Mouse (Mus musculus) heart, embryonic 15.5 days (tissue): ENCODE measurements around the gene Neurod2. TPM values are rescaled to one million over a fixed set of nuclear protein-coding genes. Genes with fewer than 3 reads are reported as not detected.

Source experiments
- ATAC-seq: fragments of 200-750 bp; cut with Nextera tagmentation; replicated peaks from 2 replicates; pipeline ENCODE4 v1.8.0; 2017; ENCODE audit warnings: low read depth, moderate TSS enrichment; ENCODE audit not compliant: insufficient number of reproducible peaks, insufficient read depth, low FRiP score
- H3K27ac ChIP-seq: fragments of 300-500 bp; sonication (generic); 2 replicates; pipeline ENCODE4 v1.5.1; 2015; ENCODE audit warnings: mild to moderate bottlenecking, inconsistent platforms
- H3K27me3 ChIP-seq: fragments of 300-500 bp; sonication (generic); 2 replicates; pipeline ENCODE4 v1.6.1; 2015; ENCODE audit warnings: inconsistent platforms
- H3K36me3 ChIP-seq: fragments of 300-500 bp; sonication (generic); 2 replicates; pipeline ENCODE4 v1.6.1; 2015; ENCODE audit warnings: mild to moderate bottlenecking, inconsistent platforms
- H3K4me1 ChIP-seq: fragments of 300-500 bp; sonication (generic); replicated peaks from 2 replicates; pipeline ENCODE4 v1.6.1; 2015; ENCODE audit warnings: inconsistent platforms
- H3K4me2 ChIP-seq: fragments of 300-500 bp; sonication (generic); 2 replicates; pipeline ENCODE4 v1.6.1; 2015; ENCODE audit warnings: inconsistent platforms, mild to moderate bottlenecking, moderate library complexity
- H3K4me3 ChIP-seq: fragments of 300-500 bp; sonication (generic); 2 replicates; pipeline ENCODE4 v1.5.1; 2015; ENCODE audit warnings: mild to moderate bottlenecking, inconsistent platforms
- H3K9ac ChIP-seq: fragments of 300-500 bp; sonication (generic); 2 replicates; pipeline ENCODE4 v1.6.1; 2015; ENCODE audit warnings: mild to moderate bottlenecking, inconsistent platforms
- H3K9me3 ChIP-seq: fragments of 300-500 bp; sonication (generic); replicated peaks from 2 replicates; pipeline ENCODE4 v1.6.1; 2016; ENCODE audit warnings: inconsistent platforms
- WGBS: fragments of 180-500 bp; shearing (Covaris S2); methylation state at CpG from one replicate; pipeline ENCODE4 v1.1.7; 2015; ENCODE audit warnings: mixed read lengths; 5-methylcytosine and 5-hydroxymethylcytosine counted together
- polyA plus RNA-seq: library from polyadenylated mRNA; unstranded; fragments of >200 nt; fragmentation: Nextera tagmentation; extraction: Ambion mirVana; gene quantifications from 2 replicates; pipeline ENCODE4 v1.2.1, GENCODE M21; 2015

Gene Neurod2
- polyA plus RNA-seq, 1 experiment from 2014 or later: not detected

DNA sequence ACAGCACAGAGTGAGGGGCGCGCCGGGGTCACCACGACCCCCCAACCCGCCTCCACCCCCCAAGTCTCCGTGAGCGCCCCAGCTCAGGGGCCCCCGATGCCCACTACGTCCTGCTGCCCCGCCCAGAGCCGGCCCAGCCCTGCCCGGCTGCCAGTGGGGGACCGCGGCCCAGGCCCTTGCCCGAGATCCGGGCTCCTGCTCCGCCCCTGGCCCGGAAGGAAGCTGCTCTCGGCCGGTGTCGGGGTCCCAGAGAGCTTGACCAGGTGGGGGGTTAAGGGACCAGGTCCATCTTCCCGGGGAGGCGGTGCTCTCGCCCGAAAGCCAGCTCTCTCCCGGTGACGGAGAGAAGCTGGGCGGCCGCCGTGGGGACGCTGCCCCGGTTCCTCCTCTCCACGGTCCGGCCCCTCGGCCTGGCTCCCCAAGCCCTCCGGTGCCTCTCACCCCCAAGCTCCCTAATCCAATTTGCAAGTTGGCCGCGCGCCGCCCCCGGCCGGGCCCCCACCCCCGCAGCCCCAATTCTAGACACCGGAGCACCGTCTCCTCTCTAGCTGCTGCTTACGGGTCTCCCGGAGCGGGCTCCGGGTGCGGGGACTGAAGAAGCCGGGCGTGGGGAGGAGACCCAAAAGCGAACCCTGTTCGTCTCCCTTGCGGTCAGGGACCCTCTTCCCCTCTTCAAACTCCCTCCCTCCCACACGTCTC is 928 bp downstream of the Neurod2 start:
- Histone ChIP-seq H3K9me3 (no peaks in the 10 kb centered on the region), H3K4me2 (peak overlapping the region; percentile 53), H3K9ac (no peak overlapping the region; the same call in 1 of the 2 replicates), H3K36me3 (no peaks in the 10 kb centered on the region), H3K27ac (no peak overlapping the region), H3K4me1 (peaks cover 22% of the 10 kb centered on the region), H3K4me3 (peak overlapping the region; percentile 31), H3K27me3 (peaks cover 100% of the 10 kb centered on the region)
- ATAC-seq: no peak
- under 1% methylated on average over 52 of the region's 56 CpGs for WGBS

DNA sequence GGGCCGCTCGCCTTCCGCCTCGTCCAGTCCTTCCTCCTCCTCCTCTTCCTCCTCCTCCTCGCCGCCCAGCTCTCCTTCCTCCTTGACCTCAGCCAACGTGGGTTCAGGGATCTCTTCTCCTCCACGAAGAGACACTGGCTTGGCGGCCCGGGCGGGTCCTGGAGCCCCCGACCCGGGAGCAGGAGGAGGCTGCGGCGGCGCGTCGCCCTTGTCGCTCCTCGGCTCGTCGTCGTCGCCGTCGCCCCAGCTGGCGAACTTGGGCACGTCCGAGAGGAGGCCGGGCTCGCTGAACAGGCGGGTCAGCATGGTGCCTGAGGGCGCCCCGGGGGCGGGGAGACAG is 1.4 kb downstream of the Neurod2 start:
- Histone ChIP-seq H3K4me3 (peak overlapping the region; percentile 31), H3K36me3 (no peaks in the 10 kb centered on the region), H3K27me3 (peaks cover 100% of the 10 kb centered on the region), H3K4me1 (peaks cover 22% of the 10 kb centered on the region), H3K27ac (no peak overlapping the region), H3K9ac (no peak overlapping the region), H3K4me2 (peak overlapping the region; percentile 53), H3K9me3 (no peaks in the 10 kb centered on the region)
- WGBS: 1% methylated on average over 35 of the region's 35 CpGs
- no peak for ATAC-seq

DNA sequence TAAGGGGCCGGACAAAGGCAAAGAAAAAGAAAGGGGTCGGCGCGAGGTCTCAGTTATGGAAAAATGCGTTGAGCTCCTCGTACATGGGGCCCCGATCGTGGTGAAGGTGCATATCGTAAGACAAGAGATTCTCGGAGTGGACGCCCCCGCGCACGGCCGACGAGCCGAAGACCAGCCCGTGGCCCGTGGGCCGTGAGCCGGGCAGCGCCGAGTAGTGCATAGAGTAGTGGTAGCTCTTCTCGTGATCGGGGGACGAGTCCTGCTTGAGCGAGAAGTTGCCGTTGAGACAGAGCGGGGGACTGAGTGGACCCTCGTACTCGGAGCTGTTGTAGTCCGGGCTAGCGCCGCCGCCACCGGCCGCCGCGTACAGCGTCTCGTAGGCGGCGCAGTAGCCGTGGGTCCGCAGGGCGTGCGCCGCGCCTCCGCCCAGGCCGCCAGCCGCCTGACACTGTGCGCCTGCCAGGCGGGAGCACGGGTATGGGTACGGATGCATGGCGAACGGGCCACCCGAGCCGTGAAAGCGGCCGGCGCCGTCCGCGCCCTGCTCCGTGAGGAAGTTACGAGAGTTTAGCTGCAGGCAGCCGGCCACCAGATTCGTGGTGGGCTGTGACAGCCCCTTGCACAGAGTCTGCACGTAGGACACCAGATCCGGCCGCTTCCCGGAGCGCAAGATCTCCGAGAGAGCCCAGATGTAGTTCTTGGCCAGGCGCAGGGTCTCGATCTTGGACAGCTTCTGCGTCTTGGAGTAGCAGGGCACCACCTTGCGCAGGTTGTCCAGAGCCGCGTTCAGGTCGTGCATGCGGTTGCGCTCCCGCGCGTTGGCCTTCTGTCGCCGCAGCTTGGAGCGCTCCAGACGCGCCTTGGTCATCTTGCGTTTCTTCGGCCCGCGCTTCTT is 2.1 kb downstream of the Neurod2 start:
- H3K9ac ChIP-seq: no peak overlapping the region
- peaks cover 22% of the 10 kb centered on the region for H3K4me1 ChIP-seq
- H3K4me2 ChIP-seq: peak overlapping the region; percentile 53
- H3K4me3 ChIP-seq: peak overlapping the region; percentile 31
- ATAC-seq: no peak
- peaks cover 100% of the 10 kb centered on the region for H3K27me3 ChIP-seq
- no peak overlapping the region for H3K27ac ChIP-seq
- 1% methylated on average over 97 of the region's 97 CpGs for WGBS
- no peaks in the 10 kb centered on the region for H3K9me3 ChIP-seq
- H3K36me3 ChIP-seq: no peaks in the 10 kb centered on the region

DNA sequence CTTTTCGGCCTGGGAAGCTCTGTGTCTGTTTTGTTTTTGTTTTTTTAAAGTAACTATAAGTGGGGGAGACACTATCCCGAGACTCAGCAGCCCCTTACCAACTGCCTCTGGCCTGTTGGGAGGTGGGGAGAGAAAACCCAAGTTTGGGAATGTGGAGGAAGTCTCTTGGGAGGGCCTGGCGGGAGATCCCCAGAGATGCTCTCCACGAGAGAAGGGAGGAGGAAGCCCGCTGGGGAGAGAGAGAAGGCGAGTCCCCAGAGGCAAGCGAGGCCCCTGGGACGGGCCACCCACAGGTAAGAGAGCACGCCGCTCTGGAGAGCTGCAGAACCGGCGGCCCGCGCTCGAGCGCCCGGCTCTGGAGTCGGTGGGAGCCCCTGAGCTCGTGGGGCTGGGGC is 2.7 kb downstream of the Neurod2 start:
- Histone ChIP-seq H3K27me3 (peaks cover 100% of the 10 kb centered on the region), H3K4me2 (peak overlapping the region; percentile 53), H3K9me3 (no peaks in the 10 kb centered on the region), H3K9ac (no peak overlapping the region), H3K4me3 (peak overlapping the region; percentile 31), H3K36me3 (no peaks in the 10 kb centered on the region), H3K4me1 (peaks cover 22% of the 10 kb centered on the region), H3K27ac (no peak overlapping the region)
- 2% methylated on average over 19 of the region's 19 CpGs for WGBS
- no peak for ATAC-seq

DNA sequence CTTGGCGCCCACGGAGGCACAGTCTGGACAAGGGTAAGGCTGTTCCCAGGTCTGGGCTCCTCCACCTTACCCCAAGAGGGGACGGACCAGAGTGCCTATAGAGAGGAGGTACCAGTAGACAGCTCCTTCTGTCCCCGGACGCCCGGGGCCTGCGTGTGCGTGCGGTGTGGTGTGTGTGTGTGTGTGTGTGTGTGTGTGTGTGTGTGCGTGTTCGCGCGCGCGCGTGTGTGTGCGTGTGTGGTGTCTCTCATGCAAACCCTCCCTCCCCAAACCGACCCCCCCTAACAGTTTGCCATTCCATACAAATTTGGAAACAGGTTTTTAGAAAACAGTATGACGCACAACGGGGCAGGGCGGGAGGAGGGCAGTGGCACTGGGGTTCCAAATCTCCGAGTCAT is 3.6 kb downstream of the Neurod2 start:
- H3K9ac ChIP-seq: no peak overlapping the region
- WGBS: 3% methylated on average over 21 of the region's 22 CpGs
- H3K4me2 ChIP-seq: no peak overlapping the region
- H3K27me3 ChIP-seq: peaks cover 100% of the 10 kb centered on the region
- peaks cover 22% of the 10 kb centered on the region for H3K4me1 ChIP-seq
- H3K4me3 ChIP-seq: no peak overlapping the region
- H3K9me3 ChIP-seq: no peaks in the 10 kb centered on the region
- no peaks in the 10 kb centered on the region for H3K36me3 ChIP-seq
- H3K27ac ChIP-seq: no peak overlapping the region
- no peak for ATAC-seq

DNA sequence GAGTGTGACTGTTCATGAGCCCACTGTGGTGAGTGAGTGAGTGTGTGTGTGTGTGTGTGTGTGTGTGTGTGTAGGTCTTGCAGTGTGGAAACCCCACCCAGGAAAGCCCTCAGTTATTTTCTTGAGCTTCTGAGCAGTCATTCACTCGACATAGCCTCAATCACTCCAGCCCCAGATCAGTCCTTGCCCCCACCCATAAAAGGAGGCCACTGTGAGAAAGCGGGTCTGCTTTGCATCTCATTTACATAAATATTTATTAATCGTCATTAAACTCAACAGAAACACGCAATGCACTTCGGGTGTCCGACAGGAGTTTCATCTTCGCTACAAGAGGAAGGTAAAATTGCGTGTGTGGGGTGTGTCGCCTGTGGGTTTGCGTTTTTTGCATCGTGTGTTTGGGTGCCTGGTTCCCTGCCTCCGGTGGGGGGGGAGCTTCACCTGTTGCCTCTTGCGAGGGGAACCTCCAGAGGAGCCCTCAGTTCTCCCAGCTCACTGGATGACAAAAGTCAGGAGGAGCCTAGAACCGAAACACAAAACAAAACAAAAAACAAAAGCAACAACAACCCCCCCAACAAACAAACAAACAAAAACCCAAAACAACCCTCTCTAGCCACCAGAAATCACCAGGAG is 4.1 kb downstream of the Neurod2 start:
- Histone ChIP-seq H3K9ac (no peak overlapping the region), H3K4me1 (peaks cover 22% of the 10 kb centered on the region), H3K4me3 (no peak overlapping the region), H3K9me3 (no peaks in the 10 kb centered on the region), H3K27ac (no peak overlapping the region), H3K4me2 (no peak overlapping the region), H3K36me3 (no peaks in the 10 kb centered on the region), H3K27me3 (peaks cover 99% of the 10 kb centered on the region)
- no peak for ATAC-seq
- 6% methylated on average over 14 of the region's 14 CpGs for WGBS

DNA sequence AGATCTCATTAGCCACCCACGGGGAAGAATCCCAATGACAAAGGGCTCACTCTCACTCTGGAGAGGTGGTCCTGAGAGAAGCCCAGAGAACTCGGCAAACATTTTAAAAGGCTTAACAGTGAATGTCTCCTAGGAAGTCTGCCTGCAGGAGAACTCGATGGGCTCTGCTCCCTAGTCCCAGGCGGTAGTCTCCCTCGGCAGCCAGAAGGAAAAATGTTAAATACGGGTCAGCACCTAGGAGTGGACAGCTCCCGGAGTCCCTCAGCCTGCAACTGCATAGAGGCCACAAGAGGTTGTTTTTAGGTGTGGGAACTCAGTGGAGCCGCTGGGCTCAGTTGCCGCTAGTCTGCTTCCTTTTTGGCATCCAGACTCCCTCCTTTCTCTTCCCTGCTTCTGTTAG is 5.5 kb downstream of the Neurod2 start:
- Histone ChIP-seq H3K36me3 (no peaks in the 10 kb centered on the region), H3K9me3 (no peaks in the 10 kb centered on the region), H3K27me3 (peaks cover 99% of the 10 kb centered on the region), H3K9ac (no peak overlapping the region), H3K27ac (no peak overlapping the region), H3K4me2 (no peak overlapping the region), H3K4me3 (no peak overlapping the region), H3K4me1 (peaks cover 22% of the 10 kb centered on the region)
- under 1% methylated on average over 9 of the region's 9 CpGs for WGBS
- ATAC-seq: no peak

DNA sequence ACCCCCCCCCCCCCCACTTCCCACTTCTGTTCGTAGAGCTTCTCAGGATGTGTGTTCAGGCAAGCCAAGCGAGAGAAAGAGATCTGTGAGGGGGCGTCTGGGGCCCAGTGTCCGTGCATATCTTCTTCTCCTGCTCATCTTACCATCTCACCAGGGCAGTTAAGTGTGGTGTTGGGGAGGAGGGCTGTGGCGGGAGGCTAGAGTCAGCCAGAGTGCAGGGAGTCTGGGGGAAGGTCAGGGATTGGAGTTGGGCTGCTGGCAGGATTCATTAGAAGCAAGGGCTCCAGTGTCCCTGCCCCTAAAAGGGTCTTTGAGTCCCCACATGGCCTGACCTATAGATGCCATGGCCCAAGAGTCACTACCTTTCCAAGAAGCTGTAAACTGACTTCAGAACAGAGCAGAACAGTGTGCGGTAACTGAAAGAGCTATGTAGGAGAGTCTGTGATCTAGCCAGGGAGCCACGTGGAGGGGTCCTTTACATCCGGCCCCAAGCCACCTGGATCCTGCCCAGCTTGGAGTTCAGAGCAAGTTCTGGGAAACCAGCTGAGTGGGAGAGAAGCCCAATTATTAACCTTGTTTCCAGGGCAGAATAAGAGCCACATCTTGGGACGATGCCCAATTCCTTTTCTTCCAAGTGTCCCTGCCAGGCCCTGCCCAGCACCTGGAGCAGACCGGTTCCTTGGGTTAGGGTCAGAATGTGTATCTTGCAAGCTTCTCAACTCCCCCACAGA is 6.1 kb downstream of the Neurod2 start:
- Histone ChIP-seq H3K4me2 (no peak overlapping the region), H3K27ac (no peak overlapping the region), H3K9ac (no peak overlapping the region), H3K27me3 (peaks cover 99% of the 10 kb centered on the region), H3K9me3 (no peaks in the 10 kb centered on the region), H3K36me3 (no peaks in the 10 kb centered on the region), H3K4me1 (peaks cover 17% of the 10 kb centered on the region), H3K4me3 (no peak overlapping the region)
- WGBS: 6% methylated on average over 10 of the region's 10 CpGs
- no peak for ATAC-seq

DNA sequence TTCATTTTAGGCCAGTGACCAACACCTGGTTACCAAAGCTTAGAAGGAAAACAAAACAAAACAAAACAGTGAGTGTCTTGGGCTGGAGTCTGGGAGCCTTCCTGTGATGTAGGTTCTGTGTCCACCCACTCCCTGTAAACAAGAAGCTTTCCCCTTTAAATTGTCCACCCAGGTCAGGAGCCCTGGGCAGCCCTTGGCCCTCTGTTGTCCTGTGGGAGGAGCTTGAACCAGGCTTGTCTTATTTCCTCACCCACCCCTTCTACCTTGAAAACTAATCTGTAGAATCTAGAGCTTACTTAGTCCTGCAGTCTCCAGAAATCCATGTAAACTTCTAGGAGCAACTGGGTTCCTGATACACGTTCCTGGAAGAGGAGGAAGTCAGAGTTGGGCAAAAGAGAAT is 7.3 kb downstream of the Neurod2 start:
- ATAC-seq: no peak
- Histone ChIP-seq H3K9ac (no peak overlapping the region), H3K9me3 (no peaks in the 10 kb centered on the region), H3K4me1 (peaks cover 6% of the 10 kb centered on the region), H3K27ac (no peak overlapping the region), H3K4me2 (no peak overlapping the region), H3K36me3 (no peaks in the 10 kb centered on the region), H3K4me3 (no peak overlapping the region), H3K27me3 (peaks cover 98% of the 10 kb centered on the region)
- 8% methylated on average over 1 of the region's 1 CpGs for WGBS

DNA sequence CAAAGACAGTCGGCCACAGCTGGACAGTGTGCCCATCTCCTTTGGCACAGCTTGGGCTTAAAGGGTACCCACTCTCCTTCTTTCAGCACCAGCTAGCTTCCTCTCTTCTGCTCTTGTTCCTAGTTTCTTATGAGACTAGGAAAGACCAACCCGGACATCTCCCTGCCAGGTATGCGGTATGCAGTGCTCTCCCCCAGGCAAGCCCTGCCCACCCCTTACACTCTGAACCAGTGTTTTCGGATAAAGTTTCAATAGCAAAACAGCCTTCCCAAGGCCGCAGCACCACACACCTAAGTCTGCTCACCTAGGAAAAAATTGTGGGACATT is 7.8 kb downstream of the Neurod2 start:
- no peaks in the 10 kb centered on the region for H3K36me3 ChIP-seq
- no peak for ATAC-seq
- H3K4me2 ChIP-seq: no peak overlapping the region
- H3K27ac ChIP-seq: no peak overlapping the region
- 10% methylated on average over 5 of the region's 5 CpGs for WGBS
- no peak overlapping the region for H3K9ac ChIP-seq
- H3K27me3 ChIP-seq: peaks cover 98% of the 10 kb centered on the region
- H3K9me3 ChIP-seq: no peaks in the 10 kb centered on the region
- H3K4me1 ChIP-seq: peaks cover under 1% of the 10 kb centered on the region
- H3K4me3 ChIP-seq: no peak overlapping the region
